Mouse (Mus musculus) kidney, postnatal 25 days (tissue): ENCODE results near the gene Gm21887.

Source experiments
- DNase-seq, 2 experiments: peaks; one replicate each; pipeline ENCODE4 v3.0.0; 2021; ENCODE audit warnings: mixed read lengths in 2 of 2

The Gm21887 gene

GRCm38 (mm10) chrX:170015883-170016282, 6.4 kb downstream of the Gm21887 start:
- peak in 1 of 2 experiments; percentile 35 for DNase-seq

GRCm38 (mm10) chrX:170017333-170018245, 8.1 kb downstream of the Gm21887 start:
- DNase-seq, result peak; percentile 81 to 91

- peak; percentile 50 to 89 for DNase-seq
Measured at GRCm38 (mm10) chrX:170018571-170019218, 9.2 kb downstream of the Gm21887 start.

- DNase-seq, result peak; percentile 25 to 82
Measured at GRCm38 (mm10) chrX:170019219-170019953, 9.9 kb downstream of the Gm21887 start.

GRCm38 (mm10) chrX:170019954-170020689, 10.7 kb downstream of the Gm21887 start:
- DNase-seq, result peak; percentile 96 to 98

GRCm38 (mm10) chrX:170020690-170021050, 11.2 kb downstream of the Gm21887 start:
- peak; percentile 76 to 81 for DNase-seq

GRCm38 (mm10) chrX:170021205-170021604, 11.7 kb downstream of the Gm21887 start:
- DNase-seq, result peak in 1 of 2 experiments; percentile 69

GRCm38 (mm10) chrX:170021750-170022461, 12.4 kb downstream of the Gm21887 start:
- DNase-seq, result peak; percentile 63 to 82
